Mouse (Mus musculus): ENCODE data around the gene Hdac9.
A peak's percentile ranks its signal among the peaks of the same experiment; 100 is the strongest.

Hdac9 gene

GRCm38 (mm10) chr12:34916995-34917394 lies at the start of gene Hdac9:
Gene Hdac9, minus strand, starts transcription at chr12:34917095.
- DNase-seq: no peak

GRCm38 (mm10) chr12:34949066-34949706 lies 32.3 kb upstream of the Hdac9 start:
- no peak for DNase-seq

DNA sequence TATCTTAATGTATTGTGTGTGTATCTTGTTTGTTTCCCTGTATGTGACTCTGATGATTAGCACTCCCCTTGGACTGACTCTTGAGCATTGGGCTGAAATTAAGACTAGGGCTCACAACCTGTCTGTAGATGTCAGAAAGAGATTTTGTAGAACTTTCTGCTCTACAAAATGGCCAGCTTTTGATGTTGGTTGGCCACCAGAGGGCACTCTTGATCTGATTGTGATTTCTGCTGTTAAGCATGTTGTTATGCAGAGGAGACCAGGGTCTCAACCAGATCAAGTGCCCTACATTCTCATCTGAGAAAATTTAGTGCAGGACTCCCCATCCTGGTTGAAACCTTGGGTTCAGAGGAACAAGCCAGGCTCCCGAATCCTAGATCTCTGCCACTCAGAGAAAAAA lies 21.0 kb upstream of the Hdac9 start:
- peak; percentile 12 to 41 for DNase-seq

GRCm38 (mm10) chr12:34908008-34908407 lies 8.9 kb downstream of the Hdac9 start:
- peak in 1 of 2 experiments; percentile 23 for DNase-seq

GRCm38 (mm10) chr12:34907506-34907850 lies 9.4 kb downstream of the Hdac9 start:
- peak; percentile 50 to 60 for DNase-seq

DNA sequence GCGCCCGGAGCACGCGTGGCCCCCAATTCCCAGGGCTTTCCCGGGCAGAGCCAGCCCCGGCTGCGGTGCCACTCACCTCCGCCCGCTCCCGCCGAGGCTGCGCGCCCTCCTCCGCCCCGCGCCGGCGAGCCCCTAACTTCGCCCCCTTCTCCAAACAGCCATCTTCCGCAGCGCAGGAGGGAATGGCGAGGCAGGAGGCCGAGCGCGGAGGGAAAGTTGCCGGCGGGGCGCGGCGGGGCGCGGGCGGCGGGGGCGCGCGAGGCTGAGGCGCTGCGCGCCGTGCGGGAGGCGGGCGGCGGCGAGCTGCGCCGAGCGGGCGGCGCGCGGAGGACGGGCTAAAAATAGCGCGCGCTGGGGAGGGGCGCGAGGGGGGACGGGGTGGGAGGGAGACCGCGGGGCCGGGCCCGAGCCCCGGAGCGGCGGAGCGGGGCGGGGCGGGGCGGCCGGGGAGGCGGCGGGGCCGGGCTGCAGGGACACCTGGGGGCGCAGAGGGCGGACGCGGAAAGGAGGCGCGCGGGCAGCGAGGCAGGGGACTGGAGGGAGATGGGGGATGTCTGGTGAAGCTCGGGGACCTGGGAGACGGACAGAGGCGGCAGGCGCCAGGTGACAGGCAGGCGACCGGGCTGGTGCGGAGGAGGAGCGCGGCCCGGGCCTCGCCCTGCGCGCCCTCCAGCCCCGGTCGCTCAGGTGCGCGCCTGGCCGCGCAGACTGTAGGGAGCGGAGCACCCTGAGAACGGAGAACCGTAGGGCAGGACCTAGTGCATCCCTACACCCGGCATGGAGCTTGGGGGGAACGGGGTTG lies 10.0 kb downstream of the Hdac9 start:
- DNase-seq: peak; percentile 62 to 72

DNA sequence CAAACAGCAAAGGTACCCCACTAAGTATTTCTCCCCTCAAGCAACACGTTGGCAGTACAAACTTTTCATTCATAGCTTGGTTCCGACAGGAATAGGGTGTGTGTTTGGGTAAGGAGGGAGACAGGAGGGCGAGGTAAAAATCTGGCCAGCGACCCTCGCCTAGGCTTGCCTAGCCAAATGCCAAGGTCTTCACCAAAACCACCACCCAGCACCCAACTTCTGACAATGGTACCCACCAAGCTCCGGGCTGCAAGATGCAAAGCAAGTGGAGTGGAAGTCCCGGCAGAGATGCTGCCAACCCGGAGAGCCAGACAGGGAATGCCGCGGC lies 10.6 kb downstream of the Hdac9 start:
- DNase-seq: no peak

DNA sequence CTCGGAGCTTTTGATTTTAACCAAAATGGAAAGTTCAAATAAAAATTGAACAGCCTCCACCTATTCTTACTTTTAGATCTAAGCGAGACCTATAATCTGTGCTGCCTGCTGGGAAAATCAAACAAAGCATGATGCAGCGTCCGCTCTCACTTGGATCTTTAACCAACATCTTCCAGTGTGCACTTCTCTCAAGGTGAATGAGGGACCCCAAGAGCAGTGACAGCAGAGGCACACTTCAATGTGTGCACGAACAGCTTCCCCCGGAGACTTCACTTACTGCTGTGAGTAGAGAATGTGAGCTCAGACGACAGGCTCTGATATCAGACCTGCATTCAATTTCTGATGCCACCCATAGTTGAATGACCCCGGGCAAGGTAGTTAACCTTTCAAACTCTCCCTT lies 16.7 kb downstream of the Hdac9 start:
- DNase-seq: no peak

- no peak for DNase-seq
These were observed 22.0 kb downstream of the Hdac9 start for GRCm38 (mm10) chr12:34894867-34895266.

DNA sequence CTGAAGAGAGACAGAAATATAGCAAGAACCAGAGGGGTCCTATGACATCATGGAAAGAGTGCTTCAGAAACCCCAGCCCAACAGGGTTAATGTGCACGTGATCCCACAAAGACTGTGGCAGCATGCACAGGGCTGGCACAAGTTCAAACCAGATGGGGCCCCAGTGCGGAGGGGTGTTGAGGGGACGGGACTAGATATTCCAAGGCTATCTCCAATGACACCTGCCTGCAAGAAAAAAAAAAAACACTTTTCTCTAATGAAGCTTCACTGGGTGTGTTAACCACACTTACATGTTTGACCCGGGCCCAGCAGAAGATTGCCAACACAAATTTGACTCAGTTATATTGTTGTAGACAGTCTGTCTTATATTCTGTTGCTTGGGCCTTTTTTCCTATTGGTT lies 28.2 kb downstream of the Hdac9 start:
- DNase-seq: no peak

- no peak for DNase-seq
These were observed 42.0 kb downstream of the Hdac9 start for GRCm38 (mm10) chr12:34874926-34875325.

DNA sequence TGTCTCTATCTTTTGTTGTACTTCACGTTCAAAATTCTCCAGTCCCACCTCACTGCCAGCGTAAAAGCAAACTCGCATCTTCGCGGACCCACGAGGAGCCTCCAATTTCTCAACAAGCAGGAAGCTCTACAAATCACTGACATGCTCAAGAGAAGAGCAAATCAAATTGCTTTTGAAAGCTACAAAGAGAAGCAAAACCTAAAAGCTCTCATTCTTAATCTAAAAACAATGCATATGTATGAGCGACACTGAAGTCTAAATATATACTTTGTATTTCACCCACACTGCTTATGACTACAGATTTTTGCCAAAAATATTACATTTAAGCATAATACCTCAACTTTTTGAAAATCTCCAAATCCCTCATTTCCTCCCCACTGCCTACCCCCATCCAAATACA lies 45.9 kb downstream of the Hdac9 start:
- no peak for DNase-seq

- no peak for DNase-seq
These were observed 75.7 kb downstream of the Hdac9 start for GRCm38 (mm10) chr12:34841196-34841595.

DNA sequence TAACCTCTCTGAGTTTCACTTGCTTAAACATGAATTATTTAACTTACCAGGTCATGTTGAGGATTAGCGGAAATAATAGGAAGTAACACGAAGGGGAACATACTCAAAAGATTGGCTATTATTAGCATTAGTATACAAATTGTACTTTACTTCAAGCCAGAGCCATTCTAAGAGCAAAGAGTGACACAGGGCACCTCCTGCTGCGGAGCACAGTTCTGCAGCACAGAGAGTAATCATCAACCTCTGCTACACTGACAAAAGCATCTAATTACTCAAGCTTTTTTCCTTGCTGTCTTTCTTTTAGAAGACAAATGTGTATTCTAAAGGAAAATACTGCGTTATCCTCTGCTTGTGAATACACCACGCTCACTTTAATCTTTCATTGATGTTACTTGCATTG lies 79.6 kb downstream of the Hdac9 start:
- DNase-seq: no peak

GRCm38 (mm10) chr12:34836864-34837263 lies 80.0 kb downstream of the Hdac9 start:
- peak in 1 of 2 experiments; percentile 2 for DNase-seq

DNA sequence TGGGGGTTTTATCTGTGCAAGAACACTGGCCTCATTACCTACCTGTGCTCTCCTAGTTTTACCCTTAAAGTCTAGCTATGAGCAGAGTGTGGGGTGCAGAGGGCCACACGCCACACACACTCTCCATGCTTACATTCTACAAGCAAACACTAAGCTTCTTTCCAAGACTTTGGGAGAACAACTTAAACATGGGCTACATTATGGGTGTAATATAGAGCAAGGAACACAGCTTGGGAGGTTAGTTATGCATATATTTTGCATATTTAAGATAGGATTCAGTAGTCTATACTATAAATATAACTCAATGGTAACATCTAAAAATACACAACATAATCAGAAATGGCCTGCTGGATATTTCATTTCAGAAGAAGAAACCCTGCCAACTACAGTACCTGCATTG lies 80.8 kb downstream of the Hdac9 start:
- no peak for DNase-seq

DNA sequence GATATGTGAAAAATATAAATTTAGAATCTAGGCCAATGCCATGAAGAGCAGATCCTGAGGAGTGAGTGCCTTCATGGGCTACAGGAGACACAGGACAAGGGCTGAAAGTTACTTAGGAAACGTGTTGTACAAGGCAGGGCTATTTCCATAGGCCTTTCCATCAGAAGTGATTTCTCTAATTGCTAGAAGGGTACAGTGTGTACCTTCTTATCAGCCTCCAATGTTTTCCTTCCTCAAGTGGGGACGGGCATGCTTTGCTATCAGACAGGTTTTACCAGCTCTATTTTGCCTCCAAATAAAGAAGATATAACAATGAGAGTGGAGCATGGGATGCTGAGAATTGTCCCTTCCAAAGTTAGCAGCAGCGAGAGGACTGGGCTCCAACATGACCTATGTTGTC lies 81.4 kb downstream of the Hdac9 start:
- DNase-seq: no peak

DNA sequence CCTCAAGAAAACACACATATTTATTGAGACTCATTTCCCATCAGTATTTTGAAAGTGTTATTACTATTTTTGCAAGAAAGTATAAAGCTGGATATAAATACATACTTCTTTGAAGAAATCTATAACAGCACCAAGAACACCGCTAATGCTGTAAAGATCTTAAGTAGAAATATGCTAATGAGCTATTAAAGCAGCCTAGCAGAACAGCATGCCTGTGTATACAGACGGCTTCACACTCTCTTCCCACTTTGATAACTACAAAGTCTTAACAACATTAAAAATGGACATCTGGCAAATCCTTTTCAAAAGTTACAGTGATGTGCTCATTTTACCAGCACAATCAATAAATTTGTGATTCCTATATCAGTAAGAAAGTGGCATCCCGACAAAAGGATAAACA lies 88.2 kb downstream of the Hdac9 start:
- no peak for DNase-seq

DNA sequence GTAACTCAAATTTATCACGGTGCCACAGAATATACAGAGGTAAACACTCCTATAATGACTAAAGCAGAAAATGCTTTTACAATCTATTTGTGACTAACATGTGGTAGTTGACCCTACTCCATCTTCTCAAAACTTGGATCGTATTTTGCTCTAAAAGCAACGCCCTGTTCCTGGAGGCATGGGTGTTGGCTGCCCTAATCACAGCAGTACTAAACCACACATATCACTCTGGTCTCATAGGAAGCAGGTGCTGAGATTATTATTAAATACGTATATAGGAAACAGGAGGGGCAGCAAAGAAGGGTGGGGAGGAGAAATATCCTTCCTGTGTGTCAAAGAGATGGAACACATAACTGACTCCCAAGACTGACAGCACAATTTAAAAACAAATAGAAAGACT lies 90.0 kb downstream of the Hdac9 start:
- no peak for DNase-seq

GRCm38 (mm10) chr12:34820229-34820628 lies 96.7 kb downstream of the Hdac9 start:
- DNase-seq: no peak

DNA sequence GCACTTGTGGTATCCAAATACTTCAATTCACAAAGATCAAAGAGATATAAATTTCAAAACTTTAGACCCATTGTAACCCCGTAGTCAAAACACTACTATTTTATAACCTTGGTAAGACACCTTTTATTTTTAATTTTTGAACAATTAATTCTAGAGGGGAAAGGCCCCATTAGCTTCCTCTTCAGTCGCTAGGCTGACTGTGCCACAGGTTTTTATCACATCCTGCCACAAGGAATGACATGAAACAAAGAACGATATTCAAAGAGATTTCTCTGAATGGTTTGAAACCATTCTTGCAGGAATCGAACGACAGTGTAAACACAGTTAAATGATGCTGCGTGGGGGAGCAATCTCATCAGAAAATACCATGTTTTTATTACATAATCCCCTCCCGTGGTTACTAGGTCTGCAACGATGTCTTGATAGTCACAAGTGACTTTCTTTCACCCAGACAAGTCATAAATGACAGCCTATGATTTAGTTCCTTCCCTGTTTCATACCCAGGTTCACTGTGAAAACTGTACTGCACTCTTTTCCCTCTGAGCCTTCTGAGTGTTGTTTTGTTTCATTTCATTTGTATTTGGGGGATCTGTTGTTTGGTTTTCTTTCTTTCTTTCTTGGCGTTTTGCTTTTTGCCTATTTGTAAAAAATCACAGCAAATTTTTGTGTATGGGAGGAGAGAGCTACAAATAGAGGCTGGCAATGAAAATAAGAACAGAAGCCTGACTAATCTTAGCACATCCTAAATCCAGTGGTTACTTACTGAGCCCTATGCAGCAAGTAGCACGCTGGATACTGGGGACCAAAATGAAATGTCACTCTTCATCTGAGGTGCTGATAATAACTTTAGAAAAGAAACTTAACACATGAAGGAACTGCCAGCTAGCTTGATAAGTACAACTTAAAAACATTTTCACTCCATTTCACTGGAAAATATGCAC lies 105.0 kb downstream of the Hdac9 start:
- no peak for DNase-seq

DNA sequence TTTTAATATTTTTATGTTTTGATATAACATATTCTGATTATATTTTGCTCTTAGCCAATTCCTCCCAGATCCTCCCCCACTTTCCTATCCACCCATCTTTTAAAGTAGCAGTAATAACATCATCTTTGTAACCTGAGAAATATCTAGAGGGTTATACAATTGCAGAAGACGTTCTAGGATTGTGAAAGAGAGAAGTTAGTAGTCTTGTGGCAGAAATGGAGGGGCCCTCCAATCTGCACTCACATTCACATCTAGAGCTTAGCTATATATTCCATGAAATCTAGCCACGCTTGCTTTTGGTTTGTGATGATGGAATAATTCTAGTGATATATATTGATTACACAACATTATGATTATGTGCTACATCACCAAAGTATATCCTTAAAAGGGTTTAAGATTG lies 106.7 kb downstream of the Hdac9 start:
- DNase-seq: no peak

- no peak for DNase-seq
These were observed 108.7 kb downstream of the Hdac9 start for GRCm38 (mm10) chr12:34808180-34808579.

- no peak for DNase-seq
These were observed 110.4 kb downstream of the Hdac9 start for GRCm38 (mm10) chr12:34806528-34806927.

All from cerebellum, postnatal 14 days (tissue).